Mouse (Mus musculus) testis, adult 2 months (tissue): ENCODE results near the gene Adap2. TPM values are rescaled to one million over a fixed set of nuclear protein-coding genes. Genes with fewer than 3 reads are reported as not detected.
"Not testable (repeated sequence)": the region's sequence is repeated elsewhere in the genome, so short reads cannot be mapped to it uniquely, and the experiment has no call there.

ENCODE experiments used
- H3K27ac ChIP-seq: fragments of 200-500 bp; 2 replicates; pipeline ENCODE4 v1.5.1; 2012; ENCODE audit warnings: low read depth, low read length; ENCODE audit not compliant: control insufficient read depth, insufficient read depth
- H3K27me3 ChIP-seq: fragments of 200-500 bp; 2 replicates; pipeline ENCODE4 v1.6.1; 2012; ENCODE audit warnings: mild to moderate bottlenecking, low read length, moderate library complexity; ENCODE audit not compliant: control insufficient read depth, insufficient read depth
- H3K36me3 ChIP-seq: fragments of 200-500 bp; 2 replicates; pipeline ENCODE4 v1.6.1; 2012; ENCODE audit warnings: mild to moderate bottlenecking, low read length; ENCODE audit not compliant: control insufficient read depth, insufficient read depth
- H3K4me1 ChIP-seq: fragments of 200-500 bp; 2 replicates; pipeline ENCODE4 v1.6.1; 2012; ENCODE audit warnings: low read length; ENCODE audit not compliant: control insufficient read depth, insufficient read depth
- H3K4me3 ChIP-seq: fragments of 200-500 bp; 2 replicates; pipeline ENCODE4 v1.5.1; 2012; ENCODE audit warnings: low read depth, mild to moderate bottlenecking, low read length, moderate library complexity, mixed read lengths; ENCODE audit not compliant: control insufficient read depth
- CTCF ChIP-seq: fragments of 200-500 bp; IDR thresholded peaks from 2 replicates; pipeline ENCODE4 v1.5.1; 2012; ENCODE audit warnings: low read depth, mild to moderate bottlenecking, inconsistent platforms, low read length, moderate library complexity; ENCODE audit not compliant: control insufficient read depth, insufficient read depth, insufficient replicate concordance
- POLR2A ChIP-seq: fragments of 200-500 bp; IDR thresholded peaks from 2 replicates; pipeline ENCODE4 v1.6.1; 2012; ENCODE audit warnings: low read depth, mild to moderate bottlenecking, inconsistent platforms, low read length, moderate library complexity; ENCODE audit not compliant: control insufficient read depth
- polyA plus RNA-seq: library from polyadenylated mRNA; depleted of rRNA; stranded (reverse); fragments of >200 nt; gene quantifications from 2 replicates; pipeline ENCODE4 v1.2.3, GENCODE M21; 2012

Gene Adap2
- polyA plus RNA-seq, 1 experiment: 0.86 TPM

GRCm38 (mm10) chr11:80183705-80184255 lies 29.9 kb downstream of the Adap2 start, which contains the start of gene Rnf135:
TSS of gene Rnf135 (plus strand) at chr11:80183851.
- TF ChIP-seq POLR2A (peak; percentile 69), CTCF (no peak)

GRCm38 (mm10) chr11:80184531-80185071 lies 30.7 kb downstream of the Adap2 start:
- H3K27me3 ChIP-seq: no peaks in the 10 kb centered on the region
- no peak for TF ChIP-seq CTCF
- no peak for TF ChIP-seq POLR2A
- H3K36me3 ChIP-seq: no peaks in the 10 kb centered on the region
- peak overlapping the region; percentile 10; the same call in 1 of the 2 replicates for H3K4me3 ChIP-seq
- peak overlapping the region; percentile 86 for H3K27ac ChIP-seq
- no peaks in the 10 kb centered on the region; the same call in 1 of the 2 replicates for H3K4me1 ChIP-seq

More at GRCm38 (mm10) chr11:80183705-80184255, 29.9 kb downstream of the Adap2 start, which contains the start of gene Rnf135:
- Histone ChIP-seq H3K36me3 (no peaks in the 10 kb centered on the region), H3K27ac (peak within 1 kb of the TSS; percentile 86), H3K4me3 (peak within 1 kb of the TSS; percentile 89), H3K27me3 (no peaks in the 10 kb centered on the region), H3K4me1 (no peaks in the 10 kb centered on the region; the same call in 1 of the 2 replicates)

- not testable (repeated sequence) for H3K4me1 ChIP-seq, H3K27me3 ChIP-seq, H3K4me3 ChIP-seq, H3K36me3 ChIP-seq
- H3K27ac ChIP-seq: peak overlapping the region; percentile 67
These were observed 31.6 kb downstream of the Adap2 start for GRCm38 (mm10) chr11:80185441-80185976.

- no peak overlapping the region for H3K4me3 ChIP-seq
These were observed 36.4 kb downstream of the Adap2 start for GRCm38 (mm10) chr11:80190280-80190679.

GRCm38 (mm10) chr11:80193827-80194226 lies 39.9 kb downstream of the Adap2 start:
- Histone ChIP-seq H3K27ac (no peak overlapping the region), H3K27me3 (no peaks in the 10 kb centered on the region), H3K4me1 (no peaks in the 10 kb centered on the region), H3K4me3 (no peak overlapping the region), H3K36me3 (no peaks in the 10 kb centered on the region)
- no peak for TF ChIP-seq POLR2A
- peak; percentile 21; the same call in 1 of the 2 replicates for TF ChIP-seq CTCF

More at GRCm38 (mm10) chr11:80190280-80190679, 36.4 kb downstream of the Adap2 start:
- Histone ChIP-seq H3K4me1 (no peaks in the 10 kb centered on the region), H3K36me3 (no peaks in the 10 kb centered on the region), H3K27me3 (no peaks in the 10 kb centered on the region), H3K27ac (no peak overlapping the region)
- TF ChIP-seq CTCF (no peak), POLR2A (no peak)

GRCm38 (mm10) chr11:80196351-80196750 lies 42.4 kb downstream of the Adap2 start:
- TF ChIP-seq CTCF: no peak
- no peak for TF ChIP-seq POLR2A
- Histone ChIP-seq H3K27ac (no peak overlapping the region), H3K4me3 (no peak overlapping the region), H3K27me3 (no peaks in the 10 kb centered on the region), H3K36me3 (no peaks in the 10 kb centered on the region), H3K4me1 (no peaks in the 10 kb centered on the region)

GRCm38 (mm10) chr11:80199316-80199715 lies 45.4 kb downstream of the Adap2 start:
- Histone ChIP-seq H3K27ac (no peak overlapping the region), H3K4me3 (no peak overlapping the region), H3K36me3 (no peaks in the 10 kb centered on the region), H3K4me1 (no peaks in the 10 kb centered on the region), H3K27me3 (no peaks in the 10 kb centered on the region)
- no peak for TF ChIP-seq CTCF
- no peak for TF ChIP-seq POLR2A
